Mouse (Mus musculus) layer of hippocampus, postnatal 36 days (tissue): ENCODE measurements around the gene Chpf2. TPM values are rescaled to one million over a fixed set of nuclear protein-coding genes. Genes with fewer than 3 reads are reported as not detected.

Source experiments
- DNase-seq, 2 experiments: peaks; one replicate each; pipeline ENCODE4 v3.0.0; 2022
- total RNA-seq, 2 experiments: library from RNA; stranded (reverse); gene quantifications; 2 replicates each; pipeline ENCODE4 v1.2.3; 2021

Gene Chpf2
- total RNA-seq, 2 experiments from 2014 or later, result 58.0 to 61.2 TPM

DNA sequence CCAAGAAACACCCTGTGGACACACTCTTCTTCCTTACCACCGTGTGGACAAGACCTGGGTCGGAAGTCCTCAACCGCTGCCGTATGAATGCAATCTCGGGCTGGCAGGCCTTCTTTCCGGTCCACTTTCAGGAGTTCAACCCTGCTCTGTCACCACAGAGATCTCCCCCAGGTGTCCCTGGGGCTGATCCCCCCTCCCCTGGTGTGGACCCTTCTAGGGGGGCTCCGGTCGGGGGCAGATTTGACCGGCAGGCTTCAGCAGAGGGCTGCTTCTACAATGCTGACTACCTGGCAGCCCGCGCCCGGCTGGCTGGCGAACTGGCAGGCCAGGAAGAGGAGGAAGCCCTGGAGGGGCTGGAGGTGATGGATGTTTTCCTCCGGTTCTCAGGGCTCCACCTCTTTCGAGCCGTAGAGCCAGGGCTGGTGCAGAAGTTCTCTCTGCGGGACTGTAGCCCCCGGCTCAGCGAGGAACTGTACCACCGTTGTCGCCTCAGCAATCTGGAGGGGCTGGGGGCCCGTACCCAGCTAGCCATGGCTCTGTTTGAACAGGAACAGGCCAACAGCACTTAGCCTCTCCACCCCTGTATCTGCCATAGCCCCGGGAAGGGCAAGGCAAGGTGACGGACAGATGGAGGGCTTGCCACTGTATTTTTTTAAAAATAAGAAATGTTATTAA is 5.4 kb downstream of the Chpf2 start:
- DNase-seq, result no peak

GRCm38 (mm10) chr5:24592471-24593160 is 6.1 kb downstream of the Chpf2 start:
- no peak for DNase-seq

GRCm38 (mm10) chr5:24593230-24593629 is 6.7 kb downstream of the Chpf2 start:
- no peak for DNase-seq

GRCm38 (mm10) chr5:24593928-24594327 is 7.4 kb downstream of the Chpf2 start:
- no peak for DNase-seq

GRCm38 (mm10) chr5:24594346-24594745 is 7.8 kb downstream of the Chpf2 start:
- no peak for DNase-seq

- DNase-seq, result no peak
These were observed 8.7 kb downstream of the Chpf2 start for GRCm38 (mm10) chr5:24595261-24595660.

- DNase-seq, result no peak
These were observed 9.3 kb downstream of the Chpf2 start for GRCm38 (mm10) chr5:24595786-24596380.

GRCm38 (mm10) chr5:24596519-24597171 is 10.1 kb downstream of the Chpf2 start:
- DNase-seq, result peak; percentile 74 to 75

DNA sequence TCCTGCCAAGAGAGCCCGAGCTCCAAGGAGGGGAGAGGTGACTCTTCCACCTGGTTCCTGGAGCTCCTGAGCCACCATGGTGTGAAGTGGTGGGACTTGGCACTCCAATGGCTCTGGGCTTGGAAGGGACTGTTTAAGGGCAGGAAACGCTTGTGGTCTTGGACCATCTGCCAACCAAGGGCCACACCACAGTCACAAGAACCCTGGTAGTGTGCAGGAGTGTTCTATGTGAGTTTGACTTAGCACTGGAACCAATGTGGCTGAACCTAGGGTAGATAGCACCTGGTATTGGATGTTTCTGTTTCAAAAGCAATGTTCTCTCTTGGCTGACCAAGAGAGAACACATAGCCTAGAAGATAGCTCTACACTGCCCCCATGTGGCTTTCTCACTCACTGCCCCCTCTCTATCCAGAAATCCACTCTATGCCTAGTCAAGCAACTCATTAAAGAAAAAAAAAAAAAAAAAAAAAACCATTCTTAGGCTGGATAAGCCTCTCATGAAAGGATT is 10.7 kb downstream of the Chpf2 start:
- peak in 1 of 2 experiments; percentile 73 for DNase-seq

- DNase-seq, result no peak
These were observed 11.5 kb downstream of the Chpf2 start for GRCm38 (mm10) chr5:24597901-24598569.

GRCm38 (mm10) chr5:24598570-24599006 is 12.0 kb downstream of the Chpf2 start:
- DNase-seq, result no peak

DNA sequence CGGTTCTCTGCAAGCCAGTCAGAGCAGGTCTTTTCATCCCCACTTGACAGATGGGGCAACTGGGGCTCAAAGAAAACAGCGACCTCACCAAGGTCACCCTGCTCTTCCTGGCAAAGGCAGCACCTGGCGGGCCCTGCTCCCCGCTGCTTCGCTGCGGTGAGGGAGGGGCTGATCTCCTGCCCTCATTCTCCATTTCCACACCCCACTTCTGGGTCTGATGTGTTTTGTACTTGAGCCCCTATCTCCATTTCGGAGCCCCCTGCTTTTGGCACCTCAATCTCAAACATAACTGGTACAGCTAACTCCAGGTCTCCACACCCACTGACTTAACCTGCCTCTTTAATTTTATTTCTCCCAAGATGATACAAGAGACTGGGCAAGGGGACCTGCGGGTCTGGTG is 12.6 kb downstream of the Chpf2 start:
- no peak for DNase-seq

GRCm38 (mm10) chr5:24600236-24600635 is 13.7 kb downstream of the Chpf2 start:
- DNase-seq, result no peak

GRCm38 (mm10) chr5:24601071-24601835 is 14.7 kb downstream of the Chpf2 start:
- no peak for DNase-seq

GRCm38 (mm10) chr5:24601911-24602750 is 15.6 kb downstream of the Chpf2 start:
- no peak for DNase-seq

DNA sequence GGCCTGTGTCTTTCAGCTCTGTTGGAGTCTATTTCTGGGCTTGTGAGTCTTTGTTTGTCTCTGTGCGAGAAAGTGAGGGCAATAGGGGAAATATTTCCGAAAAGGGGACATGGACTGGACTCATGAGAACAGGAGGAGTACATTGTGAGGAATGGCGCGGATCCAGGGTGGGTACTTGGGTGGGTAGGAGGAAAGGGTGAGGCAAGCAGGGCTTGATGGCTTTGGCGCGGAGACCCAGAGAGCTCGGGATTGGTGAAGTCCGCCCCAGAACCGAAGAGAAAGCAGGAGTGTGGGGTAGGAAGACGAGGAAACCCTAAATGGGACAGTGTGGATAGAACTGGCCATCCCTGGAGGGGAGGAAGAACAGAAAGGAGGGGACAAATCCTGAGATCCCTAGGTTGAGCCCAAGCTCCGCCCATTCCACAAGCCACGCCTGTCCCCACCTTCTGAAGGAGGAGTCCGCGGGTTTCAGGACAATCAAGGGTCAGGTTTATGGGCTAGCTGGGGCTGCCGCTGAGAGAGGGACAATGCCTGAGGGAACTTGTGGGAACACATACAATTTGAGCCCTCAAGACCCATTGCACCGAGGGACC is 16.3 kb downstream of the Chpf2 start:
- no peak for DNase-seq

DNA sequence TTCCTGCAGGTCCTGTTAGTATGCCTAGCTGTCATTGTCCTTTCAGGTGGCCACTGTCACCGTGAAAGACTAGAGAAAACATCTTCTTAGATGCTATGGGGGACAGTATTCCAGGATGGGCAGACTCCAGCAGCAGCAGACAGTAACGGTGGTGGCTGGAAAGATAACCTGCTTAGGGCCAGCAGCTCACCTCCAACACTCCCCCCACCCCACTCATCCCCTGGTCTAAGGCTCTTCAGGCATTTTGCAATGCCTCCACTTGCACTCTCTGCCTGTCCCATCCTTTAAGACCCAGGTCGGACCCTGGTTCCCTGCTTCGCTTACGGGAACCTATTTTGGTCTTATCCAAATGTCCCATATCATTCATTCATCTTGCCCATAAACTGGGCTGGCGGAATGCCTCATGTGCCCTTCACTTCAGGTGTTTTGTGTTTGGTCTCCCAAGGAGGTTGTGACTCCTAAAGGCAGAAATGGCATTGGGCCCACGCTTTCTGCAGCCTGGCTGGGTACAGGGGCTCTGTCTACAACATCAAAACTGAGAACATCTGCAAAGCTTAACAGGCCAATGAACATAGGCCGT is 17.0 kb downstream of the Chpf2 start:
- no peak for DNase-seq

- DNase-seq, result no peak
These were observed 17.6 kb downstream of the Chpf2 start for GRCm38 (mm10) chr5:24604080-24604655.

GRCm38 (mm10) chr5:24604656-24605100 is 18.1 kb downstream of the Chpf2 start:
- DNase-seq, result peak; percentile 78 to 83
